Comparison of ENCODE assay signal across 24 mouse cellular contexts in genomic region chr9:84894148-84894547, GRCm38 (mm10).
"Had no signal": no experiment of that assay in that cellular context is flagged by ENCODE, and none has a peak within 500 bp of the region (broad histone marks: within the 10 kb centered on the region; RNA-seq: fewer than 3 reads in every experiment).

No protein-coding gene starts in this region.

- H3K36me3 ChIP-seq: limb, embryonic 15.5 days; liver, embryonic 12.5 days; liver, embryonic 15.5 days; lung, embryonic 15.5 days; midbrain, embryonic 10.5 days; midbrain, embryonic 13.5 days; neural tube, embryonic 13.5 days had no signal

- H3K27ac ChIP-seq: limb, embryonic 15.5 days; liver, embryonic 12.5 days; liver, embryonic 15.5 days; lung, embryonic 15.5 days; midbrain, embryonic 10.5 days; midbrain, embryonic 13.5 days; neural tube, embryonic 13.5 days; stomach, postnatal 0 days had no signal

- H3K4me3 ChIP-seq: limb, embryonic 15.5 days; liver, embryonic 12.5 days; liver, embryonic 15.5 days; lung, embryonic 15.5 days; megakaryocyte, embryonic 14.5 days; midbrain, embryonic 10.5 days; midbrain, embryonic 13.5 days; myocyte; neural tube, embryonic 13.5 days had no signal

- H3K27me3 ChIP-seq: limb, embryonic 15.5 days; liver, embryonic 12.5 days; liver, embryonic 15.5 days; lung, embryonic 15.5 days; megakaryocyte, embryonic 14.5 days; midbrain, embryonic 13.5 days; neural tube, embryonic 13.5 days had no signal

- H3K9ac ChIP-seq: limb, embryonic 15.5 days; liver, embryonic 12.5 days; liver, embryonic 15.5 days; lung, embryonic 15.5 days; midbrain, embryonic 13.5 days; neural tube, embryonic 13.5 days had no signal

- H3K9me3 ChIP-seq: limb, embryonic 15.5 days; liver, embryonic 12.5 days; liver, embryonic 15.5 days; lung, embryonic 15.5 days; megakaryocyte, embryonic 14.5 days; midbrain, embryonic 10.5 days; midbrain, embryonic 13.5 days; neural tube, embryonic 13.5 days had no signal

- H3K4me1 ChIP-seq: limb, embryonic 15.5 days; liver, embryonic 12.5 days; liver, embryonic 15.5 days; lung, embryonic 15.5 days; megakaryocyte, embryonic 14.5 days; midbrain, embryonic 13.5 days; neural tube, embryonic 13.5 days had no signal

- ATAC-seq: liver, embryonic 12.5 days; midbrain, embryonic 13.5 days; midbrain, embryonic 16.5 days had no signal

- DNase-seq: kidney, adult 18-20 months; kidney, adult 9 months; kidney, postnatal 14 days; kidney, postnatal 4 days; lung, adult 18-20 months; lung, postnatal 10 days; lung, postnatal 36 days; right cerebral cortex, adult 18-20 months; right cerebral cortex, postnatal 14 days; right cerebral cortex, postnatal 4 days; thymus, adult 2 months; thymus, postnatal 14 days; thymus, postnatal 4 days had no signal

- H3K4me2 ChIP-seq: limb, embryonic 15.5 days; liver, embryonic 12.5 days; liver, embryonic 15.5 days; lung, embryonic 15.5 days; midbrain, embryonic 13.5 days; neural tube, embryonic 13.5 days had no signal
